Mouse (Mus musculus) liver, adult 2 months (tissue): ENCODE results near the gene Syncrip. TPM values are rescaled to one million over a fixed set of nuclear protein-coding genes. Genes with fewer than 3 reads are reported as not detected.
A peak's percentile ranks its signal among the peaks of the same experiment; 100 is the strongest.

Source experiments
- DNase-seq: peaks from one replicate; pipeline ENCODE4 v3.0.0-alpha.2; 2011; ENCODE audit warnings: low read depth, low spot score; ENCODE audit errors: extremely low read depth
- H3K27ac ChIP-seq: fragments of 200-500 bp; replicated peaks from 2 replicates; pipeline ENCODE4 v1.5.1; 2012; ENCODE audit warnings: low read depth, mild to moderate bottlenecking, control low read depth, inconsistent platforms, low read length; ENCODE audit not compliant: insufficient read depth
- H3K27me3 ChIP-seq: fragments of 200-500 bp; 2 replicates; pipeline ENCODE4 v1.6.1; 2012; ENCODE audit warnings: mild to moderate bottlenecking, moderate library complexity, low read length, inconsistent platforms; ENCODE audit not compliant: control insufficient read depth, insufficient read depth
- H3K36me3 ChIP-seq: fragments of 200-500 bp; 2 replicates; pipeline ENCODE4 v1.6.1; 2012; ENCODE audit warnings: low read length, inconsistent platforms; ENCODE audit not compliant: control insufficient read depth, insufficient read depth
- H3K4me1 ChIP-seq: fragments of 200-500 bp; 2 replicates; pipeline ENCODE4 v1.6.1; 2011; ENCODE audit warnings: low read length; ENCODE audit not compliant: control insufficient read depth, insufficient read depth
- H3K4me3 ChIP-seq: fragments of 200-500 bp; 2 replicates; pipeline ENCODE4 v1.5.1; 2011; ENCODE audit warnings: low read depth, mild to moderate bottlenecking, control low read depth, low read length, moderate library complexity; ENCODE audit not compliant: insufficient read depth
- H3K79me2 ChIP-seq: fragments of 200-500 bp; 2 replicates; pipeline ENCODE4 v1.6.1; 2012; ENCODE audit warnings: inconsistent platforms, mild to moderate bottlenecking, low read length, moderate library complexity; ENCODE audit not compliant: control insufficient read depth, insufficient read depth
- H3K9ac ChIP-seq: fragments of 200-500 bp; 2 replicates; pipeline ENCODE4 v1.6.1; 2012; ENCODE audit warnings: low read depth, mild to moderate bottlenecking, control low read depth, inconsistent platforms, low read length
- CTCF ChIP-seq: fragments of 200-500 bp; IDR thresholded peaks from 2 replicates; pipeline ENCODE4 v1.5.1; 2011; ENCODE audit warnings: low read depth, low read length, control low read depth
- POLR2A ChIP-seq: fragments of 200-500 bp; IDR thresholded peaks from 2 replicates; pipeline ENCODE4 v1.6.1; 2011; ENCODE audit warnings: low read length, control low read depth; ENCODE audit not compliant: insufficient read depth; ENCODE audit errors: extremely low read depth
- WGBS: fragments of 180-500 bp; shearing (Covaris S2); methylation state at CpG from one replicate; pipeline ENCODE4 v1.1.7; 2018; 5-methylcytosine and 5-hydroxymethylcytosine counted together
- polyA plus RNA-seq: library from polyadenylated mRNA; depleted of rRNA; stranded (reverse); fragments of >200 nt; gene quantifications from 2 replicates; pipeline ENCODE4 v1.2.3, GENCODE M21; 2012
- total RNA-seq: library from RNA; depleted of rRNA; stranded (reverse); fragments of >200 nt; gene quantifications from 2 replicates; pipeline ENCODE4 v1.2.3, GENCODE M21; 2014

The Syncrip gene
- total and polyA plus RNA-seq, 2 experiments, result 2.3 to 21.0 TPM

DNA sequence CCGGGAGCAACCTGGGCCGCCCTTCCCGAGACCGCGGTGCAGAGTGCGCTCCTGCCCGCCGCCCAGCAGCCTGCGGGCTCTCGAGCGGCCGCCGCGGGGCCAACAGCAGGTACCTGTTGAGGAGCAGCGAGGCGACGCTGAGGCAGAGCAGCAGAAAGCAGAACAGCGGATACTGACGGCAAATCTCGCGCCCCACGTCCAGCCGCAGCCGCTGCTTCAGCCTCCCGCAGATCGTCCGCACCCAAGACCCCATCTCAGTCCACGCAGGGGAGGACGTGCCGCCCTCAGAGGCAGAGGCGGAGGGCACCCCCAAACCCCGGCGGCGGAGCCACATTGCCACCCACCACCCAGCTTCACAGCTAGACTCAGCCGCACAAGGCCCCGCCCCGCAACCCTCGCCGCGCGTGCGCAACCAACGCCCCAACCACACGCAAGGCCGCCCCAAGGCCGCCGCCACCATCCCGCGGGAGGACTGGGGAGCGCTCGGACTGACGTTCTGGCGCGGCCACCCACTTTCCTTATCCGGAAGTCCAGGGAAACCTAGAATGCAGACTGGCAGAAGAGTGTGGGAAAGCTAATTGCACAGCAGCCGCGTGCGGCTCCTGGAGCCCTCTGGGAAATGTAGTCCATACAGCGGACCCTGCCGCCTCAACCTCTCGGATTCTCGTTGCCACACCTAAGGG lies 43.7 kb downstream of the Syncrip start, which contains the start of gene Snx14:
Gene Snx14, minus strand, starts transcription at position 404 of the 683 bp plus-strand sequence.
- peak within 1 kb of the TSS; percentile 96 for H3K9ac ChIP-seq
- H3K79me2 ChIP-seq, result peaks cover 3% of the 10 kb centered on the region; the same call in 1 of the 2 replicates
- no peaks in the 10 kb centered on the region for H3K27me3 ChIP-seq
- TF ChIP-seq CTCF (no peak), POLR2A (peak; percentile 89)
- H3K27ac ChIP-seq, result peak within 1 kb of the TSS; percentile 79
- H3K36me3 ChIP-seq, result no peaks in the 10 kb centered on the region
- 1% methylated on average over 60 of the region's 62 CpGs for WGBS
- H3K4me1 ChIP-seq, result peaks cover 4% of the 10 kb centered on the region; the same call in 1 of the 2 replicates
- DNase-seq, result peak; percentile 95
- peak within 1 kb of the TSS; percentile 95 for H3K4me3 ChIP-seq

- Histone ChIP-seq H3K4me1 (peaks cover 4% of the 10 kb centered on the region; the same call in 1 of the 2 replicates), H3K79me2 (peaks cover 3% of the 10 kb centered on the region; the same call in 1 of the 2 replicates), H3K27ac (peak overlapping the region; percentile 79), H3K9ac (peak overlapping the region; percentile 96), H3K27me3 (no peaks in the 10 kb centered on the region), H3K4me3 (peak overlapping the region; percentile 95), H3K36me3 (no peaks in the 10 kb centered on the region)
- TF ChIP-seq POLR2A (no peak), CTCF (no peak)
- DNase-seq, result peak; percentile 33
- under 1% methylated on average over 15 of the region's 15 CpGs for WGBS
Measured at GRCm38 (mm10) chr9:88438237-88438554, 44.2 kb downstream of the Syncrip start.

DNA sequence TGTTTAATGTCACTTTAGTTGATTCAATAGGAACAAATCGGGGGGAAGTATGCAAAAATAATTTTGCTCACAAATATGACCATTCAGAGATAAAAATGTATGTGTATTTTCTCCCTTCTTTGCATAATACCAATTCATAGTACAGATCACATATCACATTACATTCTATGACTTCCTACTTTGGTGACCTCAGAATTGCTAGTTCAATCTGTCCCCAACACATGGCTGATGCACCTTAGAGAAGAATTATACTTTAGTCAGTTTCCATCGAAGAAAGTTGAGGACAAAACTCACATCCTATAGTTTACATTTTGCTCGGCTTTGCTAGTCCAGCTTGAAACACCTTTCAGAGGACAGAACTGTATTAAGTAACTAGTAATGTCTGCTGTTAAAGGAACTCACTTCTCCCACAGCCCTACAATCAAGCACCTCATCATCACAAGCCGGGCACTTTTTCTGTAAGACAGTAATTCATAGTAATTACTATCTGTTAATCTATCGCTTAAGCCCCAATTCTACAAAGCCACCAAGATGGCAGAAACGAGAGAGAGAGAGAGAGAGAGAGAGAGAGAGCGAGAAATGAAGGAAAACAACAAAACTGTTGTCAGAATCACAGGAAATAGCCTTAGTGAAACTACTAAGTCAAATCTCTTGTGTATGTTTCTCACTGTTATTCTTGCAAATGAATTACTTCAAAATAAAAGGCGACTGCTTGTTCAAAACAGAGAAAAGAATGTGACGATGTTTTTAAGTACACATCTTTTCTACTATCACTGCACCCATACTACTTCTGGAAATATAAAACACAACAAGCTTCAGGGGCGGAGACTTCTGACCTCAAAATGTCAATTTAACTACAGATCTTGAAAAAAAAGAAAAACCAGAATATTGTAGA lies 44.8 kb downstream of the Syncrip start:
- Histone ChIP-seq H3K4me3 (peak overlapping the region; percentile 95; the same call in 1 of the 2 replicates), H3K4me1 (peaks cover 4% of the 10 kb centered on the region; the same call in 1 of the 2 replicates), H3K79me2 (peaks cover 3% of the 10 kb centered on the region; the same call in 1 of the 2 replicates), H3K27me3 (no peaks in the 10 kb centered on the region), H3K9ac (peak overlapping the region; percentile 96), H3K27ac (no peak overlapping the region; the same call in 1 of the 2 replicates), H3K36me3 (no peaks in the 10 kb centered on the region)
- no peak for DNase-seq
- TF ChIP-seq POLR2A, result no peak
- TF ChIP-seq CTCF, result no peak
- 34% methylated on average over 10 of the region's 10 CpGs for WGBS

- H3K36me3 ChIP-seq, result peaks cover 14% of the 10 kb centered on the region
- no peaks in the 10 kb centered on the region; the same call in 1 of the 2 replicates for H3K4me1 ChIP-seq
- H3K79me2 ChIP-seq, result no peaks in the 10 kb centered on the region; the same call in 1 of the 2 replicates
- H3K9ac ChIP-seq, result no peak overlapping the region
- H3K27me3 ChIP-seq, result no peaks in the 10 kb centered on the region
- H3K4me3 ChIP-seq, result no peak overlapping the region
- H3K27ac ChIP-seq, result no peak overlapping the region
- TF ChIP-seq POLR2A (no peak), CTCF (no peak)
- WGBS, result 80% methylated on average over 2 of the region's 2 CpGs
- DNase-seq, result no peak
Measured at GRCm38 (mm10) chr9:88424356-88424755, 58.0 kb downstream of the Syncrip start.

GRCm38 (mm10) chr9:88422428-88422827 lies 59.9 kb downstream of the Syncrip start:
- H3K79me2 ChIP-seq, result no peaks in the 10 kb centered on the region
- H3K4me1 ChIP-seq, result no peaks in the 10 kb centered on the region; the same call in 1 of the 2 replicates
- WGBS, result 97% methylated on average over 4 of the region's 4 CpGs
- TF ChIP-seq CTCF (no peak), POLR2A (no peak)
- no peak overlapping the region for H3K27ac ChIP-seq
- no peak overlapping the region for H3K9ac ChIP-seq
- peaks cover 20% of the 10 kb centered on the region for H3K36me3 ChIP-seq
- H3K27me3 ChIP-seq, result no peaks in the 10 kb centered on the region
- DNase-seq, result no peak
- H3K4me3 ChIP-seq, result no peak overlapping the region
